Mouse (Mus musculus) cerebellum, adult 2 months (tissue): Measurements from ENCODE around the gene Armc2. TPM values are rescaled to one million over a fixed set of nuclear protein-coding genes. Genes with fewer than 3 reads are reported as not detected.

Source experiments
- DNase-seq, 2 experiments: peaks; one replicate each; pipeline ENCODE4 v3.0.0; 2021
- H3K27ac ChIP-seq: fragments of 200-500 bp; 2 replicates; pipeline ENCODE4 v1.5.1; 2012; ENCODE audit warnings: low read length, control low read depth, inconsistent platforms; ENCODE audit not compliant: insufficient read depth
- H3K27me3 ChIP-seq: fragments of 200-500 bp; 2 replicates; pipeline ENCODE4 v1.6.1; 2012; ENCODE audit warnings: inconsistent platforms, mild to moderate bottlenecking, low read length, moderate library complexity; ENCODE audit not compliant: control insufficient read depth, insufficient read depth
- H3K4me1 ChIP-seq: fragments of 200-500 bp; 2 replicates; pipeline ENCODE4 v1.6.1; 2011; ENCODE audit warnings: low read length; ENCODE audit not compliant: control insufficient read depth, insufficient read depth
- H3K4me3 ChIP-seq: fragments of 200-500 bp; replicated peaks from 2 replicates; pipeline ENCODE3; 2011; ENCODE audit warnings: mild to moderate bottlenecking, low read depth, low read length, control low read depth; ENCODE audit not compliant: insufficient read depth
- CTCF ChIP-seq: fragments of 200-500 bp; IDR thresholded peaks from 2 replicates; pipeline ENCODE4 v1.5.1; 2011; ENCODE audit warnings: low read depth, mild to moderate bottlenecking, control low read depth, low read length, moderate library complexity, borderline replicate concordance; ENCODE audit not compliant: insufficient read depth
- POLR2A ChIP-seq: fragments of 200-500 bp; IDR thresholded peaks from 2 replicates; pipeline ENCODE4 v1.6.1; 2011; ENCODE audit warnings: low read length, control low read depth, borderline replicate concordance; ENCODE audit not compliant: insufficient read depth
- WGBS: fragments of 180-500 bp; shearing (Covaris S2); methylation state at CpG from one replicate; pipeline ENCODE4 v1.1.7; 2018; 5-methylcytosine and 5-hydroxymethylcytosine counted together
- polyA plus RNA-seq: library from polyadenylated mRNA; depleted of rRNA; stranded (reverse); fragments of >200 nt; gene quantifications from 2 replicates; pipeline ENCODE4 v1.2.3, GENCODE M21; 2012

Gene Armc2
- polyA plus RNA-seq, 1 experiment: 4.4 TPM

GRCm38 (mm10) chr10:41994578-41994977 is 23.7 kb downstream of the Armc2 start:
- Histone ChIP-seq H3K4me1 (peaks cover 2% of the 10 kb centered on the region; the same call in 1 of the 2 replicates), H3K4me3 (no peak overlapping the region), H3K27ac (no peak overlapping the region), H3K27me3 (no peaks in the 10 kb centered on the region)
- no peak for DNase-seq
- TF ChIP-seq POLR2A (no peak), CTCF (no peak)
- 81% methylated on average over 4 of the region's 4 CpGs for WGBS

GRCm38 (mm10) chr10:41992059-41992440 is 26.2 kb downstream of the Armc2 start:
- no peak overlapping the region for H3K27ac ChIP-seq
- 87% methylated on average over 5 of the region's 5 CpGs for WGBS
- H3K27me3 ChIP-seq: no peaks in the 10 kb centered on the region
- H3K4me3 ChIP-seq: no peak overlapping the region
- TF ChIP-seq POLR2A (no peak), CTCF (no peak)
- no peaks in the 10 kb centered on the region for H3K4me1 ChIP-seq
- no peak for DNase-seq

- no peak overlapping the region for H3K4me3 ChIP-seq
- no peaks in the 10 kb centered on the region for H3K27me3 ChIP-seq
- TF ChIP-seq POLR2A (no peak), CTCF (no peak)
- WGBS: 49% methylated on average over 14 of the region's 14 CpGs
- no peak for DNase-seq
- H3K4me1 ChIP-seq: no peaks in the 10 kb centered on the region
- no peak overlapping the region for H3K27ac ChIP-seq
Measured at GRCm38 (mm10) chr10:41991364-41992058, 26.7 kb downstream of the Armc2 start.

GRCm38 (mm10) chr10:41990896-41991295 is 27.3 kb downstream of the Armc2 start:
- DNase-seq: no peak
- WGBS: 56% methylated on average over 13 of the region's 13 CpGs
- Histone ChIP-seq H3K27ac (no peak overlapping the region), H3K27me3 (no peaks in the 10 kb centered on the region), H3K4me3 (no peak overlapping the region), H3K4me1 (no peaks in the 10 kb centered on the region)
- TF ChIP-seq CTCF (no peak), POLR2A (no peak)

GRCm38 (mm10) chr10:41988930-41989329 is 29.3 kb downstream of the Armc2 start:
- TF ChIP-seq POLR2A: no peak
- TF ChIP-seq CTCF: no peak
- Histone ChIP-seq H3K27me3 (no peaks in the 10 kb centered on the region), H3K27ac (no peak overlapping the region), H3K4me3 (no peak overlapping the region), H3K4me1 (no peaks in the 10 kb centered on the region)
- WGBS: 92% methylated on average over 3 of the region's 3 CpGs
- DNase-seq: no peak

- DNase-seq: no peak
- Histone ChIP-seq H3K4me1 (no peaks in the 10 kb centered on the region), H3K4me3 (no peak overlapping the region), H3K27me3 (no peaks in the 10 kb centered on the region), H3K27ac (no peak overlapping the region)
- 79% methylated on average over 8 of the region's 8 CpGs for WGBS
- TF ChIP-seq CTCF (no peak), POLR2A (no peak)
Measured at GRCm38 (mm10) chr10:41986126-41986525, 32.1 kb downstream of the Armc2 start.

- no peak for TF ChIP-seq POLR2A
- no peak for TF ChIP-seq CTCF
- no peak for DNase-seq
Measured at GRCm38 (mm10) chr10:41984221-41984620, 34.0 kb downstream of the Armc2 start.

GRCm38 (mm10) chr10:41982821-41983220 is 35.4 kb downstream of the Armc2 start:
- 48% methylated on average over 7 of the region's 7 CpGs for WGBS
- no peak overlapping the region for H3K27ac ChIP-seq
- no peak for DNase-seq
- no peak overlapping the region for H3K4me3 ChIP-seq
- no peak for TF ChIP-seq POLR2A
- no peak for TF ChIP-seq CTCF
- no peaks in the 10 kb centered on the region for H3K27me3 ChIP-seq
- no peaks in the 10 kb centered on the region for H3K4me1 ChIP-seq

More at GRCm38 (mm10) chr10:41984221-41984620, 34.0 kb downstream of the Armc2 start:
- 93% methylated on average over 6 of the region's 6 CpGs for WGBS
- Histone ChIP-seq H3K27ac (no peak overlapping the region), H3K4me3 (no peak overlapping the region), H3K4me1 (no peaks in the 10 kb centered on the region), H3K27me3 (no peaks in the 10 kb centered on the region)
